Mouse (Mus musculus) common myeloid progenitor, adult 5-6 weeks (primary cell): ENCODE results near the gene Mynn. TPM values are rescaled to one million over a fixed set of nuclear protein-coding genes. Genes with fewer than 3 reads are reported as not detected.
"Not testable (repeated sequence)": the region's sequence is repeated elsewhere in the genome, so short reads cannot be mapped to it uniquely, and the experiment has no call there.

ENCODE experiments used
- ATAC-seq: replicated peaks from 2 replicates; pipeline ENCODE4 v1.8.0; 2016; ENCODE audit warnings: low read depth, mild to moderate bottlenecking, moderate TSS enrichment, inconsistent platforms; ENCODE audit not compliant: poor library complexity, severe bottlenecking
- total RNA-seq: library from RNA; stranded (forward); fragments of 200-1000, 187-1606 nt; gene quantifications from 2 replicates; pipeline ENCODE4 v1.2.3, GENCODE M21; 2017

The Mynn gene
- total RNA-seq = 25.5 and 51.1 TPM in 2 replicates

DNA sequence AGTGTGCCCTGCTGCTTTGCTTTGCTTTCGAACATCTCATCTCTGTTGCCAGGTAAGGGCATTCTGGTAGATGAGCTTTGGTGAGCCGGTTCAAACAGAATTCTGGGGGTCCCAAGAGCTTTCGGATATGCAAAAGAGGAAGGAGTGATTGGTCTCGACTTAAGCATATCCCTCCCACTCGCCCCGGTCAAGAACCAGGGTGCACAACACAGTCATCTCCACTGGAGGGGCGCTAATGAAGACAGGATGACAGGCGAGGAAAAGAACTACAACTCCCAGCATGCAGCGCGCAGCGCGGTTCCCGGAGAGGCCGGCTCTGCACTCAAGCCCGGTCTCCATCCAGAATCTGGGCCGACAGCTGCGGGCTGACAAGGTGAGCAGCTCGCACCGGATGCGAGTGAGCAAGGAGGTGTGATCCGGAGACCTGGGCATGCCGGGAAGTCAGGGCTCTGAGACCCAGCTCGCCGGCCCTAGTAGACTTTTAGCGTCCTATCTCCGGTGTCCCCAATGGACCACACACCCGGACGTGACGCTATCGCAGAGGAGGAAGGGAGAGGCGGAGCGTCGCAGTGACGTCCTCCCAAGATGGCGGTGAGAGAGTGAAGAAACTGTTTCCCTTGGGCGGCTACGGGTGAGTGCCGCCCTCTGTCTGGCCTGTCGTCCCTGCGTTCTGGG is at the start of gene Mynn:
TSS of gene Mynn (plus strand) at position 1 of the 675 bp plus-strand sequence.
- ATAC-seq = peak; percentile 82

DNA sequence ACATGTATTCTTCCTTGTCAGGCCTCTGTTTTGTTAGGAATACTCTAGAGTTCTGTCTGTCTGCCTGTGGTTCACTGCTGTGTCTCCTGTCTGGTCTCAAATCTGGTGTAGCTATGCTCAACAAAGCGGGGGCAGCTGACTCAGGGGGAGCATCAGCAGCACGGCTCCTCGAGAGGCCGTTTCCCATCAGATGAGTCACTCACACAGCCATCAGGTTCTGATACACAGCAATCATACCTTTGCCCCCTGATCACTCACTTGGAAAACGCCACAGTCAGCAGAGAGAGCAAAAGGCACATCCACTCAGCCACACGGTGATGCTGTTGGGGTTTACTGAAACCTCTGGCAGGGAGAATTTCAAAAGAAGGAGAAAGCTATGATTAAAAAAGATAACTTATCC is 48.1 kb upstream of the Mynn start:
- no peak for ATAC-seq

DNA sequence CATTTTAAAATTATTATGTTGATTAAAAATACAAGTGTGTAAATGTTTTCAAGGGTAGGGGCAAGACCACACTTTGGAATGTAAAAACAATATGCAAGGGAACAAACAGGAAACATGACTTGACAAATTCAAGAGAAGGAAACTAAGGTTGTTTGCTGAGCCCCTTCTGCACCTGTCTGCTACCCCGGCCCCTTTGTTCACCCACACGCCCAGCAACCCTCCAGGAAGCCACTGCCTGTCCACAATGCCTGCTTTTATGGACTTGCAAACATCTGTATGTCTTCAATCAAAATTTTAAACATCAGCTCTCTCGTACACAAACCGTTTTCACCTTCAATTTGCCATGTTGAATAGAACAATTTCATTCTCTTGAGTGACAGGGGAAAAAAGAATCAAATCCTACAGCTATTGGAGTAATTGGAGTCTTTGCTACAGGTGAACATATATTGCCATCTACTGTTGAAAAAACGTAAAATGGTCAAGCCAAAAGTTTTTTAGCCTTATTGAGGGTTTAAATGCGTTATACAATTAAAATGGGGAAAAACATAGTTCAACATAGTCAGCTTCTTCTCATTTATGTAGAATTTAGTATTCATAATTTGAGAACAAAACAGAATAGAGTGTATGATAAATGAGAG is 41.1 kb upstream of the Mynn start:
- no peak for ATAC-seq

- not testable (repeated sequence) for ATAC-seq
These were observed 35.5 kb upstream of the Mynn start for GRCm38 (mm10) chr3:30566333-30566732.

GRCm38 (mm10) chr3:30573549-30573948 is 28.3 kb upstream of the Mynn start:
- ATAC-seq = no peak

DNA sequence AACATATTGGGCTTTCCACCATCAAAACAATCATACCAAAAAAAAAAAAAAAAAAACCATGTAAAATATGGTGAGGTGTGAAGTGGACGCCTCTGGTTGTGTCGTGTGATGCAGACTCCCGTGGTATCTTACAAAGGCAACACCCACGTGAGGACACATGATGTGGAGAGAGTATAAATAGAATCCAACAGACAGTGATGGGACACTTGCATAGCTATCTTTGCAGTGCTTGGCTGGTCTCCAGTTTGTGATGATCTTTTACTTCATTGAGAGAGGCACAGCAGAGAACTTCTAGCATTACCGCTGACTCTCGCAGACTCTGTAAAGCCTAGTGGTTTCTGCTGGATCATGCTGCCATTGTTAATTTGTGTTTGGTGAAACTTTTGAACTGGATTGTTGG is 13.0 kb upstream of the Mynn start:
- no peak for ATAC-seq

GRCm38 (mm10) chr3:30592418-30592853 is 9.4 kb upstream of the Mynn start:
- ATAC-seq = peak; percentile 68

DNA sequence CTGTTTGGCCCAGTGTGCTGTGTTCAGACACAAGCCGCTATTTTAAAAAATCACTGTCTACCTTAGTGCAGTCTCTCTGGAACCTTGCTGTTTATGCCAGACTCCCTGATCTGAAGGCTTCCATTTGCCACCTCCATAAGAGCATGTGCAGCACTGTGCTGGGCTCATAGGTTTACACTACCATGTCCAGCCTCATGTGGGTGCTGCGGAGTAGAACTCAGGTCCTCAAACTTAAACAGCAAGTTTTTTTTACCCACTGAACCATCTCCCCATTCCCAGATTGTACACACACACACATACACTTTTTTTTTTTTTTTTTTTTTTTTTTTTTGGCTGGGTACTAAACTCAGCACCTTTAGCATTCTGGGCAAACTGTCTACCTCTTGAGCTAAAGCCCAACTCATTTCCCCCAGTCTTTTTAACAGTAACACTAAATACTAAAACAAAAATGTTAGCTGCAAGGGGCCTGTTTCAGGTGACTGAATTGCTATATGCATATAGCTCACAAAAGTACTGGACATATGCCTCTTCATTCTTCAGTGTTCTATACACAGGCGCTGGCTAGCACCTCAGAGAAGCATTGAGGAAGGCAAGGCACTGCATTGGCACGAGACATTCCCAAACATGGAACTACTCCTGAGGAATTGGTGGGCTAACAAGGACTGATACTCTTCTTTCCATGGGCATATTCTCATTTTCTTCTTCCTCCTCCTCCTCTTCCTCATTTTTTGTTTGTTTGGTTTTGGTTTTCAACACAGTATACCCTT is 8.0 kb upstream of the Mynn start:
- ATAC-seq = peak; percentile 81

DNA sequence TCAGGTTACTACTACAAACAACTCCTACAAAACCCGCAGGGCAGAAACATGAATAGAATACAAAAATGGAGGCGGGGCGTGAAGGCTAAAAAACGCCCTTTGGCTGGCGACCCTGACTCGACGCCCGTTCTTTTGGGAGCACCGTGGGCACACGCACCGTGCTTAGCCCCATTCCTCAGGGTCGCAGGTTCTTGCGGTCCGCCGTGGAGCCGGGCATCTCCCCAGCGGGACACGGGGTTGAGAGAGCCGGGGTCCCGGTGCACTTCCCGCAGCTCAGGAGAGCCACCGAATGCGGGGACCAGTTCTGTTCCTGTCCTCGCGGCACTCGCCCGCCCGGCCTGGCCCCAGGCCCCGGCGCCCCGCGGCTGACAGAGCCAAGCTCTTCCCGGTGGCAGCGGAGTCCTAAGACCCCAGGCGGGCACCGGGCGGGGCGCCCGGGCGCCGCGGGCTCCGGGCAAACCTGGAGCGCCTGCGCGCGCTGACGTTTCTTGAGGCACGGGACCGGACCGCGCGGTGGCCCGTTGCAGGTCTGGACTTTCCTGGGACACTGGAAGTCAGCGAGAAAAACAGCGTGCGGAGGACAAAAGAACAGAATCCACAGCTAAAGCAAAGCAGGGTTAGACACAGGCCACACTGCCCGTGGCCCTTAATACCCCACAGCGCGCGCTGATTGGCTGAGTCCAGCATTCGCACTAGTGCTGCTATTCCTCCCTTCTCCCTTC is 6.6 kb upstream of the Mynn start:
- peak; percentile 15; the same call in 1 of the 2 replicates for ATAC-seq

DNA sequence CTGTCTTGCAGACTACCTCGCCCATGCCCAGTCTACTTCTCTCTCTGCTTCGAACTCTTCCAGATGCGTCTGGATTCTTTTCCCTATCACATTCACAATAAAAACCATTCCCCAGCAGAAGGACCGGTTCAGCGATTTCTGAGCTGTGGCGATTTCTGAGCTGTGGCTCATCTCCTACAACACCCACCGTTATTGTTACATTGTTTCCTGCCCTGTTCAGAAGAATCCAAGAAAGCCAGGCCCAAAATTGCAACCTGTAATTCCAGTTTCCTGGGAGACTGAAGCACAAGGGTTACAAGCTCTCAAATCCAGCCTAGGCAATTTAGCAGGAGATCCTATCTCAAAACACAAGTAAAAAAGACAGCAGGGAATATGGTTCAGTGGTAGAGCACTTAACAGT is 4.6 kb upstream of the Mynn start:
- no peak for ATAC-seq

DNA sequence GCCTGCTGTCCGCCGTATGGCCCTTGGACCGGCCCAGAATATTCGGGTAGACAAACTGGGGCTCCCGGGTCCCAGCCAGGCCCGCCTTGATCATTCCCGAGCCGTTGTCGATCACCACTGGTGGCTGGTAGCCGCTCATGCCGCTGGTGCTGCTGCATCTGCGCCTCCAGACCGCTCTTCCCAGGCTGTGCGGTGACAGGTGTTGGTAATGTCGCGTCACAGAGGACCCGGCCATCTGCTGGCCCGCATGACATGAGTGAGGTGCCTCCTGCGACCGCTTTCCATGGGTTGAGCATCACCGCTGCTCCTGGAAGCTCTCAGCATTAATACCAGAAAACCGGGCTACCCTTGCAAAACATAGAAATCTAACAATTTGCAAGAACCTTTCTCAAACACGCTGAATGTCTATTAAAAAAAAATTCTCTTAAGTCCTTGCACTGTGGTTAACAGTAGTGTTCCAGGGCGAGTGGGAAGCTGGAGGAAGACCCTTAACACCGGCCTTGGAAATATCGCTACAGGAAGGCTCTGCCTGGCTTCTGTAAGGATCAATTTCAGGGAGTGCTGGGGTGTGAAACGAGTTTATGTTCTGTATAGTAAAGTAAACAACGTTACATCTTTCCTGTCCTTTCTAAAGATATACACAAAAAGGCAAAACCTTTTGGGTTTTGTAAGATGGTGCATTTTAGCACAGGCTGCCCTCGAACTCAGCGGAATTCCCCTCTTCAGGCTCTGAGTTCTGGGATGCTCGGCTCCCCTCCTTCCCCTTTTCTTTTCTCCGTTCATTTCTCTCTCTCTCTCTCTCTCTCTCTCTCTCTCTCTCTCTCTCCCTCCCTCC is 1.9 kb upstream of the Mynn start, which contains the start of gene Actrt3:
TSS of gene Actrt3 (minus strand) at position 229 of the 835 bp plus-strand sequence.
- ATAC-seq = no peak

DNA sequence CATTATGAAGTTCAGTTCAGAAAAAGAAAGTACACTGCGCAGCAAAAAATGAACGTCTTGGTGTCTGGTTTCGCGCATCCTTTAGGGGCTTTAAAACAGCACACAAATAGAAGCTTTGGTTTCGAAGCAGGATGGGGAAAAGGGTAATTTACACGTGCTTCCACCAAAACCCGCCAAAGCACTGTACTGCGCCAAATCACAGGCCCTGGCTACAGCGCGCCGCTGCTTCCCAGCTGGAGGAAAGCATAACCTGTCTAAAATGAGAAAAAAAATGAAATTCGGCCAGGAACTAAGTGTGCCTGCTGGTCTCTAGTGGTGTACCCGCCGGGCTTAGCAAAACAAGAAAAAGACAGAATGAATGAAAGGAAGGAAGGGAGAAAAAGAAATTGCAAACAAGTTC is 1.1 kb upstream of the Mynn start:
- no peak for ATAC-seq

DNA sequence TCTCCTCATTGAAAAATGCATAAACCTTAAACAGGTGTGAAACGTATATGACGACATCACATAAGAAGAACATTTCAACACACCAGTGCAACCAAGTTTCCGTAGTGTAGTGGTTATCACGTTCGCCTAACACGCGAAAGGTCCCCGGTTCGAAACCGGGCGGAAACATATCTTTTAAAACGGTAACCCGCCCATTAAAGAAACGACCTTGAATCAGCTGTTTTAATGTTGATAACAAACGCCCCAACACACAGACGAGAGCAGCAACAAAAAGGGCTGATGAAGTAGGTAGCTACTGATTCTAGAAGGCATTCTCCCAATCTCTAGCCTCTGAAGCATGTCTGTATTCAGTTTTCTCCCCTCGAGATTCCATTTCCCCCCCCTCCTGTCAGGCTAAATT is 690 bp upstream of the Mynn start:
- ATAC-seq = peak; percentile 19

DNA sequence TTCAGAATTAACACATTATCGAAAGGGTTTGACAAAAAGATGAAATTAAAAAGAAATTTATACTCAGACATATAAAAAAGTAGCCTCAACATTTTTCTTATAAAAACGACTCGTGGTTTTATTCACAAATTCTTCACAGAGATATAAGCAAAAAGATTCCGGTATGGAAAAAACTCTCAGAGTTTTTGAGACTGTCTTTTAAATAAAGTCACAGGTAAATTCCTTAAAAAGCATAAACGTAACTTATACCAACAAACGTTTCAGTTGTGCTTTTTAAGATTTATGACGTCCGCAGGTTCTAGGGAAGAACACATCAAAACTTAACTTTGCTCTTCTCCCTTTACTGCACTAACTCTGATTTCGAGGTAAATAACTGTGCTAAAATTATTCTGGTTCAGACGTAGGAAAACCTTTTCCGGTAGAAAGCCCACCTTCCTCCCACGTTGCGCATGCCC is 228 bp upstream of the Mynn start:
- ATAC-seq = no peak

GRCm38 (mm10) chr3:30602740-30603098 is 854 bp downstream of the Mynn start:
- ATAC-seq = peak; percentile 67

- no peak for ATAC-seq
These were observed 1.4 kb downstream of the Mynn start for GRCm38 (mm10) chr3:30603256-30603655.

GRCm38 (mm10) chr3:30608999-30609398 is 7.1 kb downstream of the Mynn start:
- no peak for ATAC-seq

GRCm38 (mm10) chr3:30610930-30611329 is 9.1 kb downstream of the Mynn start:
- ATAC-seq = no peak

- peak; percentile 74 for ATAC-seq
These were observed 18.3 kb downstream of the Mynn start for GRCm38 (mm10) chr3:30620132-30620531.
